Mouse (Mus musculus) frontal cortex, postnatal 10 days (tissue): ENCODE data around the gene Olfr948.

Source experiments
- DNase-seq, 2 experiments: peaks; one replicate each; pipeline ENCODE4 v3.0.0; 2022; ENCODE audit warnings: low spot score in 2 of 2, mixed read lengths in 1 of 2

Olfr948 gene

DNA sequence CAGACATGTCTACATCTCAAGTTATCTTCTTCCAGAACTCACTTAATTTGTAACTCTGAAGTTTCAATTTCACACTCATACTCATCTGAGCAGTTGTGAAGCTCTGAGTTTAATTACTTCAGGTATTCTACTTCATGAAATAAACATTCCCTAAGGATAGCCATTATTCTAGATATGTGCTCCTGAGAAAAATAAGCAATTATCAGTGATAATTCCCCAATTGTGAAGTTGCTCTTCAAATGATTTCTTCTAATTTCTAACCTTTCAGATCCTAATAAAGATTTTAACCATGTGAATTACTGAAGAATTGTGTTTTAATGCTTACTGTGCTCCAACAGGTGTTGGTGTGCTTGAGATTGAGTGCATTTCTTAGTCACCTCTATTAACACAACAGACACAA, at the start of gene Olfr948:
Olfr948 (minus strand) TSS at position 101 of the 400 bp plus-strand sequence.
- no peak for DNase-seq

DNA sequence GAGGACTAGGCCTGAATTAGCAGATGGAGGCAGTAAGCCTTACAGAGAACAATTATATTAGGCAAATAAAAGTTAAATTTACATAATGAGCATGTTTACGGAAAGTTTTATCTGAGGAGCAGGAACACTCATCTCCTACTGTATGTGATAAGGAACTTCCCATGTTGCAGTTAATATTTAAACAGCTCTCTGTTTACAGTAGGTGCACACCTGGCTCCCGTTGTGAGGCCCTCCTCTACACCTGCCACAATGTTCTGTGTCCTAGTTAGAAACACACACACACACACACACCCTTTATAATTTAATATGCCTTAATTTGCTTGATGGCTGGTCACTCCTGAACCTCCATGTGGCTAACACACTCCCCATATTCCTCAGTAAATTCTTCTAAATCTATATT, 38.7 kb downstream of the Olfr948 start:
- no peak for DNase-seq

DNA sequence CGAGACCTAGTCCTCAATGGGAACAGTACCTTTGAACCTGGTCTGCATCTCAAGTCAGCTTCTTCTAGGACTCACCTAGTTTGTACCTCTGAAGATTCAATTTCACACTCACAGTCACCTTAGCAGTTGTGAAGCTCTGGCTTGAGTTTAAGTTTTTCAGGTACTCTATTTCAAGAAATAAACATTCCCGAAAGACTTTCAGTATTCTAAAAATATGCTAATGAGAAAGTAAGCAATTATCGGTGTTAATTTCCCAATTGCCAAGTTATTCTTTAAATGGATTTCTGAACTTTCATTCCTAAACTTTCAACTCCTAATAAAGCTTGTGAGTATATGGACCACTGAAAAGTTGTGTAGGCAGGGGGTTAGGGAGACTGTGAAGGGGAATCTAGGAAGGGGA, 49.1 kb downstream of the Olfr948 start, which contains the start of gene Olfr945:
Olfr945 (minus strand) TSS at position 101 of the 400 bp plus-strand sequence.
- DNase-seq, result no peak
